Comparison of ENCODE assay signal across 8 mouse cellular contexts in the genomic region with DNA sequence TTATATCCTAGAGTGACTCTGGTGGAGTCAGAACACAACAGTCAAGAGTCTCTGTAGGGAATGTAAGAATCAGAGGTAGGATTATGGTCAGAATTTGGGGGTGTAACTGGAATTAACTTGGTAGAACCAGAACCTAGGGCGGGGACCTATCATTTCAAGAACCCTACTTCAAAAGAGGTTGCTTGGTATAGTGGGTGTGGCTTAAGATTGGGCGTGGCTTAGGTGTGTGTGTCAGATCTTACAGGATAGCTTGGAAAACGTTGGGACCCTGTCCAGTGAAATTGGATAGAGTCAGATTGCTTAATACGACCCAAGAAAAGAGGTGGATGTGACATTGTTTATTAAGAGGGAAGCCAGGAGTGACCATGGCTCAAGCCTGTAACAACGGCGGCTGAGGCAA. TPM values are rescaled to one million over a fixed set of nuclear protein-coding genes. Genes with fewer than 3 reads are reported as not detected.
A peak's percentile ranks its signal among the peaks of the same experiment; 100 is the strongest.
DNase-seq lines count a peak whose midpoint lies in the region; ATAC-seq and TF ChIP-seq lines count a peak whose summit lies in the region.

No protein-coding gene starts in this region.

- no peak overlapping the region for H3K9ac ChIP-seq in limb, embryonic 14.5 days (ENCODE audit: low read depth, low read length, severe bottlenecking)
- no peak overlapping the region for H3K9ac ChIP-seq in stomach, embryonic 16.5 days (ENCODE audit: low read length)

- H3K9me3 ChIP-seq in heart, embryonic 10.5 days, result no peaks in the 10 kb centered on the region
- H3K9me3 ChIP-seq in limb, embryonic 14.5 days (ENCODE audit: control insufficient read depth, low read length), result peaks cover 8% of the 10 kb centered on the region; the same call in 1 of the 2 replicates
- no peaks in the 10 kb centered on the region; the same call in 1 of the 2 replicates for H3K9me3 ChIP-seq in stomach, embryonic 16.5 days (replicated peaks; ENCODE audit: control insufficient read depth, low read length)

- ATAC-seq in limb, embryonic 14.5 days (ENCODE audit: low FRiP score, low read depth), result no peak
- ATAC-seq in stomach, embryonic 16.5 days (ENCODE audit: insufficient read depth, low FRiP score), result no peak

- H3K36me3 ChIP-seq in heart, embryonic 10.5 days, result peaks cover 10% of the 10 kb centered on the region
- H3K36me3 ChIP-seq in thymus, adult 2 months (ENCODE audit: control insufficient read depth, insufficient read depth, low read length), result no peaks in the 10 kb centered on the region
- 0 out of 2 replicates have a peak, but pooled peaks cover 5% of the 10 kb centered on the region for H3K36me3 ChIP-seq in limb, embryonic 14.5 days (ENCODE audit: control insufficient read depth, insufficient read depth, low read length)
- H3K36me3 ChIP-seq in stomach, embryonic 16.5 days (ENCODE audit: control insufficient read depth, insufficient read depth, low read length), result no peaks in the 10 kb centered on the region

- TF ChIP-seq POLR2A in thymus, adult 2 months (IDR thresholded peaks at IDR 0.05; ENCODE audit: control insufficient read depth, extremely low read depth, insufficient read depth, low read length, poor library complexity), result no peak
- TF ChIP-seq POLR2A in limb, embryonic 14.5 days (IDR thresholded peaks at IDR 0.05; ENCODE audit: borderline replicate concordance, extremely low read depth, insufficient read depth, insufficient read length), result no peak

- no peak overlapping the region for H3K27ac ChIP-seq in heart, embryonic 10.5 days
- H3K27ac ChIP-seq in thymus, adult 2 months (ENCODE audit: control insufficient read depth, insufficient read depth, low read length), result no peak overlapping the region
- no peak overlapping the region for H3K27ac ChIP-seq in limb, embryonic 14.5 days (replicated peaks; ENCODE audit: low read depth, low read length)
- H3K27ac ChIP-seq in stomach, embryonic 16.5 days (ENCODE audit: low read length), result no peak overlapping the region

- no peak overlapping the region for H3K4me2 ChIP-seq in limb, embryonic 14.5 days (replicated peaks; ENCODE audit: low read depth, low read length, severe bottlenecking)
- H3K4me2 ChIP-seq in stomach, embryonic 16.5 days (ENCODE audit: low read depth, low read length), result peak overlapping the region; percentile 43; the same call in 1 of the 2 replicates

- no peak for DNase-seq in heart, embryonic 10.5 days (ENCODE audit: low spot score)
- DNase-seq in heart, postnatal 14 days, result no peak
- peak; percentile 20 for DNase-seq in thymus, postnatal 0 days (ENCODE audit: low spot score)
- DNase-seq in thymus, adult 2 months, result no peak
- DNase-seq in limb, embryonic 14.5 days (ENCODE audit: low spot score), result no peak
- no peak for DNase-seq in adrenal gland, adult (ENCODE audit: inconsistent age in 2 of 2, low spot score in 1 of 2)
- DNase-seq in kidney, postnatal 10 days, result no peak

- H3K4me1 ChIP-seq in heart, embryonic 10.5 days, result peaks cover 57% of the 10 kb centered on the region
- peaks cover 17% of the 10 kb centered on the region for H3K4me1 ChIP-seq in thymus, adult 2 months (replicated peaks; ENCODE audit: control insufficient read depth, insufficient read depth, low read length)
- peaks cover 12% of the 10 kb centered on the region for H3K4me1 ChIP-seq in limb, embryonic 14.5 days (ENCODE audit: control insufficient read depth, insufficient read depth, low read length)
- peaks cover 19% of the 10 kb centered on the region for H3K4me1 ChIP-seq in stomach, embryonic 16.5 days (ENCODE audit: control insufficient read depth, insufficient read depth, low read length)

- 33% methylated on average over 6 of the region's 6 CpGs for WGBS in heart, embryonic 10.5 days
- WGBS in thymus, adult 2 months, result 60% methylated on average over 6 of the region's 6 CpGs
- WGBS in limb, embryonic 14.5 days, result 32% methylated on average over 6 of the region's 6 CpGs
- 32% methylated on average over 6 of the region's 6 CpGs for WGBS in stomach, embryonic 16.5 days

- no peak for TF ChIP-seq CTCF in thymus, adult 2 months (IDR thresholded peaks at IDR 0.05; ENCODE audit: borderline replicate concordance, control insufficient read depth, extremely low read depth, insufficient read depth, low read length, poor library complexity)

- peak overlapping the region; percentile 50 for H3K4me3 ChIP-seq in heart, embryonic 10.5 days
- no peak overlapping the region for H3K4me3 ChIP-seq in thymus, adult 2 months (ENCODE audit: control insufficient read depth, insufficient read depth, low read length)
- H3K4me3 ChIP-seq in limb, embryonic 14.5 days (replicated peaks; ENCODE audit: low read length), result peak overlapping the region; percentile 26; the same call in 1 of the 2 replicates
- H3K4me3 ChIP-seq in stomach, embryonic 16.5 days (replicated peaks; ENCODE audit: low read length), result no peak overlapping the region

- peaks cover 56% of the 10 kb centered on the region for H3K27me3 ChIP-seq in heart, embryonic 10.5 days (ENCODE audit: insufficient read depth, poor library complexity, severe bottlenecking)
- peaks cover 23% of the 10 kb centered on the region for H3K27me3 ChIP-seq in thymus, adult 2 months (ENCODE audit: control insufficient read depth, insufficient read depth, low read length)
- peaks cover 52% of the 10 kb centered on the region for H3K27me3 ChIP-seq in limb, embryonic 14.5 days (ENCODE audit: control insufficient read depth, insufficient read depth, low read length)
- H3K27me3 ChIP-seq in stomach, embryonic 16.5 days (ENCODE audit: control insufficient read depth, insufficient read depth, low read length), result peaks cover 50% of the 10 kb centered on the region

- intact Hi-C loops in heart, postnatal 14 days (cut with DNase I), result loop anchor here (2.0 to 5.0 kb wide), 4 partner anchors 29 to 162 kb away; partner anchors contain the start of genes Ercc1, Ppm1n and Rtn2

RNA-seq across cellular contexts. Expression of gene Eml2, which starts 3.7 kb away (rescaled TPM):
- polyA plus RNA-seq in heart, embryonic 10.5 days (2016; fragmentation: Nextera tagmentation; extraction: Ambion mirVana), result 12.2 and 14.2 TPM in 2 replicates
- total RNA-seq in heart, postnatal 14 days (2021), result 10 to 100 TPM; 37.9 to 43.0 TPM
- 5.7 and 6.1 TPM in 2 replicates for polyA plus RNA-seq in thymus, postnatal 0 days (2015; fragmentation: Nextera tagmentation; extraction: Ambion mirVana)
- 38.9 and 40.3 TPM in 2 replicates for polyA plus RNA-seq in thymus, adult 2 months (2012; rRNA removed)
- polyA plus RNA-seq in limb, embryonic 14.5 days (2012; rRNA removed), result 38.5 and 49.9 TPM in 2 replicates
- polyA plus RNA-seq in limb, embryonic 14.5 days (2014; fragmentation: Nextera tagmentation; extraction: Ambion mirVana), result 1.5 and 3.6 TPM in 2 replicates
- 10.9 and 11.4 TPM in 2 replicates for polyA plus RNA-seq in stomach, embryonic 16.5 days (2015; fragmentation: Nextera tagmentation; extraction: Ambion mirVana)

RNA-seq across cellular contexts. Expression of gene Gipr, which starts 14.0 kb away (rescaled TPM):
- 9.7 and 12.8 TPM in 2 replicates for polyA plus RNA-seq in heart, embryonic 10.5 days (2016; fragmentation: Nextera tagmentation; extraction: Ambion mirVana)
- total RNA-seq in heart, postnatal 14 days (2021), result under 1 TPM; 0.37 to 0.55 TPM
- polyA plus RNA-seq in thymus, postnatal 0 days (2015; fragmentation: Nextera tagmentation; extraction: Ambion mirVana), result 0.10 and 0.25 TPM in 2 replicates
- 0.73 and 0.79 TPM in 2 replicates for polyA plus RNA-seq in thymus, adult 2 months (2012; rRNA removed)
- polyA plus RNA-seq in limb, embryonic 14.5 days (2012; rRNA removed), result 1.1 and 1.4 TPM in 2 replicates
- 0.32 TPM in 1 of 2 replicates, not detected in the other for polyA plus RNA-seq in limb, embryonic 14.5 days (2014; fragmentation: Nextera tagmentation; extraction: Ambion mirVana)
- polyA plus RNA-seq in stomach, embryonic 16.5 days (2015; fragmentation: Nextera tagmentation; extraction: Ambion mirVana), result 1.6 and 2.4 TPM in 2 replicates

RNA-seq across cellular contexts. Expression of gene Snrpd2, which starts 30.4 kb away (rescaled TPM):
- polyA plus RNA-seq in heart, embryonic 10.5 days (2016; fragmentation: Nextera tagmentation; extraction: Ambion mirVana), result 132 and 142 TPM in 2 replicates
- total RNA-seq in heart, postnatal 14 days (2021), result 10 to 100 TPM; 62.8 to 70.8 TPM
- polyA plus RNA-seq in thymus, postnatal 0 days (2015; fragmentation: Nextera tagmentation; extraction: Ambion mirVana), result 154 and 164 TPM in 2 replicates
- 32.8 and 36.7 TPM in 2 replicates for polyA plus RNA-seq in thymus, adult 2 months (2012; rRNA removed)
- 71.9 and 151 TPM in 2 replicates for polyA plus RNA-seq in limb, embryonic 14.5 days (2012; rRNA removed)
- 130 and 143 TPM in 2 replicates for polyA plus RNA-seq in limb, embryonic 14.5 days (2014; fragmentation: Nextera tagmentation; extraction: Ambion mirVana)
- polyA plus RNA-seq in stomach, embryonic 16.5 days (2015; fragmentation: Nextera tagmentation; extraction: Ambion mirVana), result 123 and 136 TPM in 2 replicates

RNA-seq across cellular contexts. Expression of gene Qpctl, which starts 30.8 kb away (rescaled TPM):
- polyA plus RNA-seq in heart, embryonic 10.5 days (2016; fragmentation: Nextera tagmentation; extraction: Ambion mirVana), result 10.8 and 12.1 TPM in 2 replicates
- 1 to 10 TPM; 5.9 to 6.1 TPM for total RNA-seq in heart, postnatal 14 days (2021)
- polyA plus RNA-seq in thymus, postnatal 0 days (2015; fragmentation: Nextera tagmentation; extraction: Ambion mirVana), result 10.1 and 11.5 TPM in 2 replicates
- polyA plus RNA-seq in thymus, adult 2 months (2012; rRNA removed), result 15.3 and 18.2 TPM in 2 replicates
- 13.2 and 15.6 TPM in 2 replicates for polyA plus RNA-seq in limb, embryonic 14.5 days (2012; rRNA removed)
- 11.1 and 12.1 TPM in 2 replicates for polyA plus RNA-seq in limb, embryonic 14.5 days (2014; fragmentation: Nextera tagmentation; extraction: Ambion mirVana)
- 14.1 and 14.8 TPM in 2 replicates for polyA plus RNA-seq in stomach, embryonic 16.5 days (2015; fragmentation: Nextera tagmentation; extraction: Ambion mirVana)

RNA-seq across cellular contexts. Expression of gene Gpr4, which starts 32.4 kb away (rescaled TPM):
- polyA plus RNA-seq in heart, embryonic 10.5 days (2016; fragmentation: Nextera tagmentation; extraction: Ambion mirVana), result 1.0 and 1.8 TPM in 2 replicates
- 10 to 100 TPM in 1 of 2 experiments, 1 to 10 TPM in 1; 9.9 to 11.2 TPM for total RNA-seq in heart, postnatal 14 days (2021)
- 0.69 and 0.80 TPM in 2 replicates for polyA plus RNA-seq in thymus, postnatal 0 days (2015; fragmentation: Nextera tagmentation; extraction: Ambion mirVana)
- polyA plus RNA-seq in thymus, adult 2 months (2012; rRNA removed), result 4.2 and 5.5 TPM in 2 replicates
- polyA plus RNA-seq in limb, embryonic 14.5 days (2012; rRNA removed), result 9.2 and 15.5 TPM in 2 replicates
- polyA plus RNA-seq in limb, embryonic 14.5 days (2014; fragmentation: Nextera tagmentation; extraction: Ambion mirVana), result 4.0 and 4.4 TPM in 2 replicates
- 1.4 and 1.7 TPM in 2 replicates for polyA plus RNA-seq in stomach, embryonic 16.5 days (2015; fragmentation: Nextera tagmentation; extraction: Ambion mirVana)

Comparison
In these comparisons a context has a peak if more than half of its experiments do, and no peak if none do; other contexts are left out.
1. H3K4me3 ChIP-seq: peak in heart, embryonic 10.5 days (single experiment) and limb, embryonic 14.5 days (single experiment); none in thymus, adult 2 months (single experiment) and stomach, embryonic 16.5 days (single experiment).